Mouse (Mus musculus) urinary bladder, adult 18-20 months (tissue): Measurements from ENCODE around the gene Gm11568.
"Not testable (repeated sequence)": the region's sequence is repeated elsewhere in the genome, so short reads cannot be mapped to it uniquely, and the experiment has no call there.

Source experiments
- DNase-seq, 2 experiments: peaks; one replicate each; pipeline ENCODE4 v3.0.0; 2022; ENCODE audit warnings: low spot score in 2 of 2, mixed read lengths in 2 of 2

Gm11568 gene

DNA sequence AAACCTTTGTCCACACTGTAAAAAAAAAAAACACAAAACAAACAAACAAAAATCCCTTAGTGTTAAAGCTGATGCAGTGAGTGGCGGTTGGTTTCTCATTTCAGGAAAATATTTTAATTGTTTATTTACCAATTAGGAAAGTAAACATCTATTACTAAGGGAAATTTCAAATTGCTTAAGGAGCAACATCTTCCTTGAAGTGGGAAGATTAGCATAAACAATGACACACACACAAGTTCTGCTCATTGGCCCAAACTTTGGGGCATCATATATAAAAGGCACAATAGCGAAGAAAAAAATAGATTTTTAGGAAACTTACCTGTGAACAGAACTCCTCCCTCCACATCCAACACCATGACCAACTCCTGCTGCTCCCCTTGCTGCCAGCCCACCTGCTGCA lies at the start of gene Gm11568:
TSS of gene Gm11568 (plus strand) at position 301 of the 400 bp plus-strand sequence.
- DNase-seq, result no peak

DNA sequence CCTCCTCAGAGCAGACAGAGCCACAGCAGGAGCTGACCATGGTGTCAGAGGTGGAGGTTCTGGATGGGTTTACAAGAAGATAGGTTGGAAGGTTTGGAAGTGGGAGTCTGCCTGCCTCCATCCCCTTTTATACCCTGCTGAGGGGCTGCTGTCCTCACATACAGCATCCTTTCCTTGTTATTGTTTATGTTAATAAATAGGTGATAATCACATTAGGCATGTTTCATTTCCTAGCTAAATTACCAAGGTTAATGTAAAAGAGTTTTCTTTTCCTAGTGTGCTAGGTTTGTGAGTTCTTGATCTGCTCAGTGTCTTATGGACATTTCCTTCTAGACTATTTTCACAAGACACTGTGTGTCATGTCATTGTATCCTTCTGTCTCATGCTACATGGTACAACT lies 47.9 kb upstream of the Gm11568 start, which contains the start of gene Krtap4-13:
TSS of gene Krtap4-13 (minus strand) at position 101 of the 400 bp plus-strand sequence.
- not testable (repeated sequence) for DNase-seq

DNA sequence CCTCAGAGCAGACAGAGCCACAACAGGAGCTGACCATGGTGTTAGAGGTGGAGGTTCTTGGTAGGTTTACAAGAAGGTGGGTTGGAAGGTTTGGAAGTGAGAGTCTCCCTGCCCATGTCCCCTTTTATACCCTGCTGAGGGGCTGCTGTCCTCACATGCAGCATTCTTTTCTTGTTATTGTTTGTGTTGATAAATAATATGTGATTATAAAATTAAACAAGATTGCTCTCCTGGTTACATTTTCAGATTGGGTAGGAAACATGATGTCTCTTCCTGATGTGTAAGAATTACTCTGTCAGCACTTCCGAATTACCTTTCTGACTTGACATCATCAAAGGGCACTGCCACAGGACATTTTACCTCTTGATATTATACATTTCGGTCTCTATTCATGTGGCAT lies 42.2 kb upstream of the Gm11568 start, which contains the start of gene Gm11564:
TSS of gene Gm11564 (minus strand) at position 101 of the 400 bp plus-strand sequence.
- DNase-seq, result not testable (repeated sequence)

DNA sequence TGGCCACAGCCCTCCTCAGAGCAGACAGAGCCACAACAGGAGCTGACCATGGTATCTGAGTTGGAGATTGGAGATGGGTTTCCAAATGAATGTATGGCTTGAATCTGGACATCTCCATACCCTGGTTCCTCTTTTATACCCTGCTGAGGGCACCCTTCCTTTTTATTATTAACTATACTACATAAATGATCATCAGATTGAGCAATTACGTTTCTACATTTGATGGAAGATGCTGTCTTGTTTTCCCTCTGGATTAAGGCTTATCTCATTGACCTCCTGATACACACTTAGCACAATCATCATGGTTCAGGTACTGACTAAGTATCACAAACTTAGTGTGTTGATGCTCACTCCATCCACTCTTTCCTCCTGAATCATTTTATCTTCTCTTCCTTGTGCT lies 19.8 kb upstream of the Gm11568 start, which contains the start of gene 2300003K06Rik:
TSS of gene 2300003K06Rik (minus strand) at position 101 of the 400 bp plus-strand sequence.
- no peak for DNase-seq

DNA sequence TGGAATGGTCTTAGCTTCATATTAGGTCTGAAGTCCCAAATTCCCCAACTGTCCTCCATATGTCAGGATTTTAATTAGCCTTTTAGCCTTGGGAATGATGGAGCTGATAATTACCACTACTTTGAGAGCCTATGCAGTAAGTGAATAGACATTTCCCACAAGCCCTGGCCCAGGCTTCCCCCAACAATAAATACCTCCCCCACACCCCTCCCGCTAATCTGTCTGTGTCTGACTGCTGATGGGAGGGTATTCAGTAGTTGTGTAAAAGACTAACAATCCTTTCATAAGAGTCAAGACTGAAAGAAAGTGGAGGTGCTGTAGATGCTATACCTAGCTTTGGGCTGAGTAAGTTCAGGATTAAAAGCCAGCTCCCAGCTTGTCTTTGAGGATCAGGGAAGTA lies 15.5 kb upstream of the Gm11568 start:
- no peak for DNase-seq

DNA sequence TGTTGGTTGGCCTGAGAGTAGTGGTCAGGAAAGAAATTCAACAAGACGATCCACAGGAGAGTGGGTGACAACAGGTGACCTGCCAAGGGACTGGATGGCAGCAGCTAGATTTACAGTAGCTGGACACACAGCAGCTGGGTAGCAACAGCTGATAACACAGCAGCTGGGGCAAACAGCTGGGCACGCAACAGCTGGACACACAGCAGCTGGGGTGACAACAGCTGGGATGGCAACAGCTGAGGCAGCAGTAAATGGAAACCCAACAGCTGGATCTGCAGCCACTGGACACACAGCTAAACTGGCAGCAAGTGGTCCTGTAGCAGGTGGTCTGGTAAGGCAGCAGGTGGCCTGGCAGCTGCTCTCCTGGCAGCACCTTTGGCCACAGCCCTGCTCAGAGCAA lies 11.0 kb upstream of the Gm11568 start:
- no peak for DNase-seq

DNA sequence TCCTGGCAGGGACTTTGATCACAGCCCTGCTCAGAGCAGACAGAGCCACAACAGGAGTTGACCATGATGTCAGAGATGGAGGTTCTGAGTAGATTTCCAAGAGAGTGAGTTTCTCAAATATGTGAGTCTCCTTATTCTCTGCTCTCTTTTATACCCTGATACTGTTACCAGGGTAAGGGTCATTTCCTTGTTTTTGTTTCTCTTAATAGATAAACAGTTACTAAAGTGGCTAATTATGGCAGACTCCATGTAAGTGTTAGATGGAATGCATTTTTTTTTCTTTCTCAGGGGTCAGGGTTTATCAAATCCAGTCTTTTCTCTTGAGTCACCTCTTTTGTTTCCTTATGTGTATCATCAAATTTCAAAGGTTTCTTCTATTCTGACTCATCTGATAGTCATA lies 6.2 kb upstream of the Gm11568 start, which contains the start of gene Krtap4-16:
TSS of gene Krtap4-16 (minus strand) at position 101 of the 400 bp plus-strand sequence.
- no peak for DNase-seq

DNA sequence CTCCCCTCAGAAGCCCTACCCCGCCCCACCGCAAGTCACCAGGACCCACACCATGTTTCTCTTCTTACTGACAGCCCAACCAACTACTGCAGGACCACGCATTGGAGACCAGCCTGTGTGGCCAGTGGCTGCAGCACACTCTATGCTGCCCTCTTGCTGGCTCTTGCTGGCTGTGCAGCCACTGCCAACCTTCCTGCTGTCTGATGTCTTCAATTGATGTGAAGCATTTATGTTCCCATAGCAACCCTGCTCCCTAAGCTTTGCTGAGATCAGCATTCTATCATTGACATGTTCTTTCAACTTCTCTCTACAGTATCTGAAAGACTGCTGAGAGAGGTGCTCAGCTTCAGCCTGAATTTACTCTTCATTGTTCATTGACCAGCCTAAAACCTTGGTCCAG lies 3.6 kb upstream of the Gm11568 start:
- DNase-seq, result no peak

DNA sequence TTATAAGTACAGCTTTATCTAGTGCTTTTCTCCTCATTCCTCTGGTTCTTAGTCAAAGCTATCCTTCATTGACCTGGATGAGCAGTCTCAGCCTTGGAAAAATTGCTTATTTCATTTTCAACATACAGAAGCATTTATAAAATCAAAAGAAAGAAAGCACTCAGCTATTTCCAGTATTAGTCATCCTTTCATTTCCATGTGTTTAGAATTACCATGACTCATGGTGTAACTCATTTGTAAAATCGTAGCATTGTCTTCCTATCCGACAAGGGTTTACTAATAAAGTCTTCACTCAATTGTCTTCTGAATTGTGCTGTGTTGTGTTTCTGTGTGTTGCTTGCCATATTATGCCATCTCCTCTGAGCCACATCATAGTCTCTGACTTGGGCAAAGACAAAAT lies 1.0 kb downstream of the Gm11568 start:
- no peak for DNase-seq

DNA sequence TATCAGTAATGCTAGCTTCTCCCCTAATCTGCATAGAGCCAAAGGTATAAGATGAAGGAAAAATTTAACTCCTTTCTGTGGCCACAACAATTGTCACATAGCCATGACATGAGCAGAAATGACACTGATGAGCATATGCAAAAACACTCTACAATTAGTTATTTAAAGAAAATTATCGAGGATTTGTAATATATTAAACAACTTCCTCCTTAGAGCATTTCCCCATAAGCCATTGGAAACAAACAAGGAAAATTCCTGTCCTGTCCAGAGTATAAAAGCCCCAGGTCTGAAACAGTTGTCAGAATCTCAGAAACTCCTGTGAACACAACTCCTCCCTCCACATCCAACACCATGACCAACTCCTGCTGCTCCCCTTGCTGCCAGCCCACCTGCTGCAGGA lies 6.5 kb downstream of the Gm11568 start, which contains the start of gene Gm11559:
TSS of gene Gm11559 (plus strand) at position 301 of the 400 bp plus-strand sequence.
- not testable (repeated sequence) for DNase-seq

DNA sequence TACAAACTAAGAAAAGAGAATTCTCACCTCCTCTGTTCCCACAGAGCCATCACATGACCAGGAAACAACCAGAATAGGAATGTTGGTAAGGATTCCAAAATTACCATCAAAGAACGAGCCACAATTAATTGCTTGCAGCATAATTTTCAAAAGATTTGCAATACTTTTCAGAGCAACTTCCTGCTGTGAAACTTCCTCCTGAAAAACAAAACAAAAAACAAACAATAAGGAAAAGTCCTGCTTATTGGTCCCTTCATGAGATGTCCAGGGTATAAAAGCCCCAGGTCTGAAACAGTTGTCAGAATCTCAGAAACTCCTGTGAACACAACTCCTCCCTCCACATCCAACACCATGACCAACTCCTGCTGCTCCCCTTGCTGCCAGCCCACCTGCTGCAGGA lies 15.4 kb downstream of the Gm11568 start, which contains the start of gene Krtap9-1:
TSS of gene Krtap9-1 (plus strand) at position 301 of the 400 bp plus-strand sequence.
- DNase-seq, result not testable (repeated sequence)

DNA sequence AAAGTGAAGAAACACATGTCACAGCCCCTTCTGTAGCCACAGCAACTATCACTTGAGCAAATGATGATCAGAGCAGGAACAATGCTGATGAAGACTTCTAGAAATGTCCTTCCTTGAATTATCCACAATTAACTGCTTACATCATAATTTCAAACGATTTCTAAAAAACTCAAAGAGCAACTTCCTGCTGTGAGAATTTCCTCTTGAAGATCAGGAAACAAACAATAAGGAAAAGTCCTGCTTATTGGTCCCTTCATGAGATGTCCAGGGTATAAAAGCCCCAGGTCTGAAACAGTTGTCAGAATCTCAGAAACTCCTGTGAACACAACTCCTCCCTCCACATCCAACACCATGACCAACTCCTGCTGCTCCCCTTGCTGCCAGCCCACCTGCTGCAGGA lies 21.2 kb downstream of the Gm11568 start, which contains the start of gene Gm11567:
TSS of gene Gm11567 (plus strand) at position 301 of the 400 bp plus-strand sequence.
- DNase-seq, result not testable (repeated sequence)

DNA sequence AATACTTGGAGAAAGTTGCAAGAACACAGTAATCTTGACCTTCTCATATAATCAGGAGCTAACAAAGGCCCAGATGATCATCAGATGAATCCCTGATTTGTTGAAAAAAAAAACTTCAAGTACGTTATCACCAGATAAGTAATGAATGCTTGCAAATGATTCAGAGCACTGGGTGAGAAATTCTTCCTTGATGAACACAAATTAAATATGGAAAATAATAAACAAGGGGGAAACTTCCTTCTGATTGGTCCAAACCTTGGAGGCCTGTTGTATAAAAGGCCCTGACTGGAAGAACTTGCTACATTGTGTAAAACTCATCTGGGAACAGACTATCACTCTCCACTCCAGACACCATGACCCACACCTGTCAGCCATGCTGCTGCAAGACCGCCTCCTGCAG lies 49.9 kb downstream of the Gm11568 start, which contains the start of gene Krtap31-1:
TSS of gene Krtap31-1 (plus strand) at position 301 of the 400 bp plus-strand sequence.
- no peak for DNase-seq
